Mouse (Mus musculus) liver, embryonic 12.5 days (tissue): Measurements from ENCODE around the gene S100a3. TPM values are rescaled to one million over a fixed set of nuclear protein-coding genes. Genes with fewer than 3 reads are reported as not detected.

Experiments used
- ATAC-seq: fragments of 200-750 bp; cut with Nextera tagmentation; 2 replicates; pipeline ENCODE4 v1.8.0; 2017; ENCODE audit warnings: moderate number of reproducible peaks, mild to moderate bottlenecking, moderate library complexity
- H3K27ac ChIP-seq: fragments of 300-500 bp; sonication (generic); 2 replicates; pipeline ENCODE4 v1.5.1; 2016; ENCODE audit warnings: mild to moderate bottlenecking
- H3K27me3 ChIP-seq: fragments of 300-500 bp; sonication (generic); replicated peaks from 2 replicates; pipeline ENCODE4 v1.6.1; 2016; ENCODE audit warnings: mild to moderate bottlenecking, moderate library complexity
- H3K36me3 ChIP-seq: fragments of 300-500 bp; sonication (generic); 2 replicates; pipeline ENCODE4 v1.6.1; 2016; ENCODE audit warnings: mild to moderate bottlenecking, moderate library complexity
- H3K4me1 ChIP-seq: fragments of 300-500 bp; sonication (generic); 2 replicates; pipeline ENCODE4 v1.6.1; 2016
- H3K4me2 ChIP-seq: fragments of 300-500 bp; sonication (generic); 2 replicates; pipeline ENCODE4 v1.6.1; 2016; ENCODE audit warnings: mild to moderate bottlenecking, moderate library complexity
- H3K4me3 ChIP-seq: fragments of 300-500 bp; sonication (generic); 2 replicates; pipeline ENCODE4 v1.5.1; 2016; ENCODE audit warnings: mild to moderate bottlenecking, moderate library complexity
- H3K9ac ChIP-seq: fragments of 300-500 bp; sonication (generic); 2 replicates; pipeline ENCODE4 v1.6.1; 2016; ENCODE audit warnings: mild to moderate bottlenecking, moderate library complexity
- H3K9me3 ChIP-seq: fragments of 300-500 bp; sonication (generic); replicated peaks from 2 replicates; pipeline ENCODE4 v1.6.1; 2016; ENCODE audit warnings: mild to moderate bottlenecking, moderate library complexity
- WGBS: fragments of 180-500 bp; shearing (Covaris S2); methylation state at CpG from one replicate; pipeline ENCODE4 v1.1.7; 2016; ENCODE audit not compliant: insufficient replicate concordance; 5-methylcytosine and 5-hydroxymethylcytosine counted together
- polyA plus RNA-seq: library from polyadenylated mRNA; unstranded; fragments of >200 nt; fragmentation: Nextera tagmentation; extraction: Ambion mirVana; gene quantifications from 2 replicates; pipeline ENCODE4 v1.2.1, GENCODE M21; 2016

The S100a3 gene
- polyA plus RNA-seq, 1 experiment from 2014 or later = 0.04 TPM

- H3K27ac ChIP-seq = no peak overlapping the region
- H3K27me3 ChIP-seq = no peaks in the 10 kb centered on the region
- no peak for ATAC-seq
- H3K9ac ChIP-seq = no peak overlapping the region
- H3K4me1 ChIP-seq = no peaks in the 10 kb centered on the region
- H3K9me3 ChIP-seq = no peaks in the 10 kb centered on the region
- no peak overlapping the region for H3K4me2 ChIP-seq
- 76% methylated on average over 7 of the region's 7 CpGs for WGBS
- H3K4me3 ChIP-seq = no peak overlapping the region
- H3K36me3 ChIP-seq = peaks cover 3% of the 10 kb centered on the region; the same call in 1 of the 2 replicates
Measured at GRCm38 (mm10) chr3:90527291-90527873, 33.0 kb upstream of the S100a3 start.

DNA sequence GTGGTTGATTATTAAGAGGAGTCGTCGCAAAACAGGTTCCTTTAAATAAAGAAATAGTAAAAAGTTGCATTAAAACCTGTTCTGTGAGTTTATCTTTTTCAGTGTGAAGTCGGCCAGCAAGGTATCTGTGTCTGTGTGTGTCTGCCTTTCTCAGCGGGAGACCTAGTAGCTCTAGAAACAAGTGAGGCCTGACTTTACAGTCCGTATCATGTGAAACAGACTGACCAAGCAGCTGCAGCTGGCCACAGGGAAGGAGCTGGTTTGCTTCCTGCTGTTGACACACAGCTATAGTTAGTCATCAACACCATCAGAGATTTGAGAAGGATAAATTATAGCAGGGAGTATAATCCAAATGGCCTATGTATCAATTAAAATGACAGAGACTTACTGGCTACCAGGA, 28.7 kb upstream of the S100a3 start:
- Histone ChIP-seq H3K36me3 (no peaks in the 10 kb centered on the region), H3K9me3 (no peaks in the 10 kb centered on the region), H3K9ac (no peak overlapping the region), H3K27me3 (peaks cover 2% of the 10 kb centered on the region; the same call in 1 of the 2 replicates), H3K4me1 (no peaks in the 10 kb centered on the region), H3K4me2 (no peak overlapping the region), H3K27ac (no peak overlapping the region), H3K4me3 (no peak overlapping the region)
- WGBS = 59% methylated on average over 5 of the region's 5 CpGs
- no peak for ATAC-seq

GRCm38 (mm10) chr3:90535446-90535845, 24.9 kb upstream of the S100a3 start:
- no peak for ATAC-seq
- H3K36me3 ChIP-seq = no peaks in the 10 kb centered on the region
- no peak overlapping the region for H3K9ac ChIP-seq
- no peak overlapping the region for H3K4me2 ChIP-seq
- H3K27ac ChIP-seq = no peak overlapping the region
- WGBS = 52% methylated on average over 1 of the region's 1 CpGs
- H3K4me1 ChIP-seq = no peaks in the 10 kb centered on the region; the same call in 1 of the 2 replicates
- no peaks in the 10 kb centered on the region for H3K9me3 ChIP-seq
- H3K4me3 ChIP-seq = no peak overlapping the region
- H3K27me3 ChIP-seq = peaks cover 21% of the 10 kb centered on the region; the same call in 1 of the 2 replicates

GRCm38 (mm10) chr3:90537141-90537904, 23.1 kb upstream of the S100a3 start, which contains the start of gene S100a16:
Gene S100a16, plus strand, starts transcription at chr3:90537254.
- Histone ChIP-seq H3K27ac (no peak within 1 kb of the TSS), H3K36me3 (no peaks in the 10 kb centered on the region), H3K4me3 (peak within 1 kb of the TSS; percentile 13; the same call in 1 of the 2 replicates), H3K27me3 (peaks cover 21% of the 10 kb centered on the region; the same call in 1 of the 2 replicates), H3K9me3 (no peaks in the 10 kb centered on the region), H3K4me2 (peak within 1 kb of the TSS; percentile 9), H3K4me1 (no peaks in the 10 kb centered on the region; the same call in 1 of the 2 replicates), H3K9ac (no peak within 1 kb of the TSS)
- ATAC-seq = peak; percentile 65
- 47% methylated on average over 10 of the region's 10 CpGs for WGBS

GRCm38 (mm10) chr3:90537905-90538296, 22.5 kb upstream of the S100a3 start:
- no peak overlapping the region for H3K9ac ChIP-seq
- peaks cover 21% of the 10 kb centered on the region; the same call in 1 of the 2 replicates for H3K27me3 ChIP-seq
- H3K9me3 ChIP-seq = no peaks in the 10 kb centered on the region
- H3K36me3 ChIP-seq = no peaks in the 10 kb centered on the region
- H3K4me2 ChIP-seq = peak overlapping the region; percentile 9
- 0 out of 2 replicates have a peak overlapping the region, but pooled peaks have one; percentile 13 for H3K4me3 ChIP-seq
- H3K27ac ChIP-seq = no peak overlapping the region
- WGBS = 58% methylated on average over 5 of the region's 5 CpGs
- ATAC-seq = peak; percentile 8; the same call in 1 of the 2 replicates
- H3K4me1 ChIP-seq = no peaks in the 10 kb centered on the region; the same call in 1 of the 2 replicates

DNA sequence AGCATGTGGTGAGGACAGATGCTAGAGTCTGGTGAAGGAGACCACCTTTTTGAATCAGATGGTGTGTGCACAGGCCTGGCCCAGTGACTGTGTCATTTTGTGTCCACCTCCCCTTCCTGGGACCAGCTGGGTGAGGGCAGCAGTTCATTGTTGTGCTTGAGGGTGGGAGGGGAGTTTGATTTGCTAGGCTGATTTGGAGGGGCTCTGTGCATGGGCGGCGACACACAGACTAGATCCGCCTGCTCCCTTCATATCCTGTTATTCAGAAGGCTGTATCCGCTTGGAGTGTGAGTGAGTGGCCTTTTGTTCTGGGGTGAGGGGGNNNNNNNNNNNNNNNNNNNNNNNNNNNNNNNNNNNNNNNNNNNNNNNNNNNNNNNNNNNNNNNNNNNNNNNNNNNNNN, 19.5 kb upstream of the S100a3 start:
- ATAC-seq = no peak
- Histone ChIP-seq H3K36me3 (no peaks in the 10 kb centered on the region), H3K9me3 (no peaks in the 10 kb centered on the region), H3K4me1 (no peaks in the 10 kb centered on the region; the same call in 1 of the 2 replicates), H3K4me2 (no peak overlapping the region), H3K4me3 (no peak overlapping the region), H3K9ac (no peak overlapping the region), H3K27me3 (peaks cover 18% of the 10 kb centered on the region; the same call in 1 of the 2 replicates), H3K27ac (no peak overlapping the region)
- WGBS = 61% methylated on average over 4 of the region's 4 CpGs

GRCm38 (mm10) chr3:90549676-90550420, 10.5 kb upstream of the S100a3 start:
- Histone ChIP-seq H3K9ac (no peak overlapping the region), H3K4me2 (no peak overlapping the region), H3K27me3 (0 out of 2 replicates have a peak, but pooled peaks cover 4% of the 10 kb centered on the region), H3K4me3 (no peak overlapping the region), H3K27ac (no peak overlapping the region), H3K36me3 (no peaks in the 10 kb centered on the region), H3K4me1 (no peaks in the 10 kb centered on the region), H3K9me3 (no peaks in the 10 kb centered on the region)
- no peak for ATAC-seq
- WGBS = 53% methylated on average over 5 of the region's 5 CpGs

- Histone ChIP-seq H3K27ac (no peak overlapping the region), H3K9ac (no peak overlapping the region), H3K4me1 (no peaks in the 10 kb centered on the region), H3K36me3 (no peaks in the 10 kb centered on the region), H3K4me2 (no peak overlapping the region), H3K4me3 (no peak overlapping the region), H3K9me3 (no peaks in the 10 kb centered on the region), H3K27me3 (0 out of 2 replicates have a peak, but pooled peaks cover 4% of the 10 kb centered on the region)
- 75% methylated on average over 2 of the region's 2 CpGs for WGBS
- ATAC-seq = no peak
Measured at GRCm38 (mm10) chr3:90550421-90550790, 10.0 kb upstream of the S100a3 start.

DNA sequence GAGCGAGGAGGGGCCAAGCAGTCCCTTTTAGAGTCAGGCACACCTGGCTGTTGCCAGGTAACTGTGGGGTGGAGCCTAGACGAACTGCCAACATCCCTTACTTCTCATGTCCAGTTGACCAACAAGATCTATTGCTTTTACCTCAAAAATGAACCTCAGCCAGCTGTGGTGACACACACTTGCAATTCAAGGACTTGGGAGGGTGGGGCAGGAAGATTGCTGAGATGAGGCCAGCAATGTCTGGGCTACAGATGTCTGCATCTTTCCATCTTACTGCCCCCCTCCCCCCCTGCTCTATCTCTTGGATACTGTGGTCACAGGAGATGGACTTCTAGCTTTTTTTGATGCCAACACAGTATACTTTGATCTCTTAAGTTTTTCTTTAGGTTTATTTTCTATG, 8.1 kb upstream of the S100a3 start:
- Histone ChIP-seq H3K9me3 (no peaks in the 10 kb centered on the region), H3K4me1 (no peaks in the 10 kb centered on the region), H3K4me2 (no peak overlapping the region), H3K4me3 (no peak overlapping the region), H3K27ac (no peak overlapping the region), H3K27me3 (0 out of 2 replicates have a peak, but pooled peaks cover 4% of the 10 kb centered on the region), H3K36me3 (no peaks in the 10 kb centered on the region), H3K9ac (no peak overlapping the region)
- no peak for ATAC-seq
- WGBS = 67% methylated on average over 2 of the region's 2 CpGs

GRCm38 (mm10) chr3:90555954-90556353, 4.4 kb upstream of the S100a3 start:
- Histone ChIP-seq H3K9me3 (no peaks in the 10 kb centered on the region), H3K9ac (no peak overlapping the region), H3K27ac (no peak overlapping the region), H3K4me1 (no peaks in the 10 kb centered on the region), H3K4me3 (no peak overlapping the region), H3K4me2 (no peak overlapping the region), H3K27me3 (0 out of 2 replicates have a peak, but pooled peaks cover 4% of the 10 kb centered on the region), H3K36me3 (no peaks in the 10 kb centered on the region)
- WGBS = 60% methylated on average over 5 of the region's 5 CpGs
- ATAC-seq = no peak

DNA sequence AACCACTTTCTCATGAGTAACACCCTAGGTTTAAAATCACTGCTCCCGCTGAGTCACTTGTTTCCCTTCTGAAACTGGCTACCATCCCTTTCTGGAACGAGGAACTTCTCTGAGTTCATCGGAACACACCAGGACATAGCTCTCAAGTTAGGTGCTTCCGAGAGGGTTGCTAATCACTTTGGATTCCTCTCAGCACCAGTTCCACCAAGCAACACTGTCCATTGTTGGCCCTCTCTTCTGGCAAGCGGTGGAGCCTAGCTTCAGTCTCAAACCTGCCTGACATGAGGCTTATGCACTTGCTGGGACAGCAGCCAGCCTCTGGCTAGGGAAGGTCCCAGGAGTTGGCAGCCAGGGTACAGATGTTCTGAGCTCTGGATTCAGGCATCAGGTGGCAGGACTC, 14.3 kb downstream of the S100a3 start:
- 68% methylated on average over 5 of the region's 5 CpGs for WGBS

DNA sequence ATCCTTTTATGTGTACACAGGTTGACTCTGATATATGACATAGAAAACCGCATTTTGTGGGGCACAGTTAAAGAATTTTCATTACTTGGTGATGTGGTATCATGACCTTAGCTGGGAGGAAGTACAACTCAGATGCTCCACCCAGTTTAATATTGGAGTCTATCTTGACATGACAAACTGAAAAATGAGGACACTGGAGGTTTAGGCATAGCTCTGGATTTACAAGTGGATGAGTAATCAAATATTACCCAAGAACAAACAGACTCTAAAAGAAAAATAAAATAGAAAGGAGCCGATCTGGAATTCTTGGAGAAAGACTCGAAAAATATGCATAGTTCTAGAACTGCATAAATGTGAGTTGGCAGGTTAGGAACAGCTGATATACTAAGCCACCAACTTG, 14.9 kb downstream of the S100a3 start:
- Histone ChIP-seq H3K36me3 (no peaks in the 10 kb centered on the region), H3K27me3 (no peaks in the 10 kb centered on the region), H3K9ac (no peak overlapping the region), H3K4me2 (no peak overlapping the region), H3K4me1 (no peaks in the 10 kb centered on the region), H3K27ac (no peak overlapping the region), H3K9me3 (no peaks in the 10 kb centered on the region), H3K4me3 (no peak overlapping the region)
- 73% methylated on average over 3 of the region's 3 CpGs for WGBS
- no peak for ATAC-seq

More for the DNA sequence above, 14.3 kb downstream of the S100a3 start:
- no peak for ATAC-seq
- Histone ChIP-seq H3K4me2 (no peak overlapping the region), H3K36me3 (no peaks in the 10 kb centered on the region), H3K9me3 (no peaks in the 10 kb centered on the region), H3K27me3 (no peaks in the 10 kb centered on the region), H3K27ac (no peak overlapping the region), H3K9ac (no peak overlapping the region), H3K4me3 (no peak overlapping the region), H3K4me1 (no peaks in the 10 kb centered on the region)
